Mouse (Mus musculus) forebrain, embryonic 11.5 days (tissue): ENCODE measurements around the gene Sgta. TPM values are rescaled to one million over a fixed set of nuclear protein-coding genes. Genes with fewer than 3 reads are reported as not detected.
A peak's percentile ranks its signal among the peaks of the same experiment; 100 is the strongest.
"Not testable (repeated sequence)": the region's sequence is repeated elsewhere in the genome, so short reads cannot be mapped to it uniquely, and the experiment has no call there.

Experiments used
- ATAC-seq: fragments of 200-750 bp; cut with Nextera tagmentation; replicated peaks from 2 replicates; pipeline ENCODE4 v1.8.0; 2017; ENCODE audit warnings: moderate TSS enrichment; ENCODE audit not compliant: low FRiP score
- DNase-seq: peaks from one replicate; pipeline ENCODE4 v3.0.0-alpha.2; 2017; ENCODE audit warnings: low spot score
- H3K27ac ChIP-seq: fragments of 300-500 bp; sonication (generic); 2 replicates; pipeline ENCODE4 v1.5.1; 2014; ENCODE audit warnings: low read depth, low read length
- H3K27me3 ChIP-seq: fragments of 300-500 bp; sonication (generic); 2 replicates; pipeline ENCODE4 v1.6.1; 2014; ENCODE audit warnings: mild to moderate bottlenecking, low read length, mixed read lengths; ENCODE audit not compliant: control insufficient read depth, insufficient read depth
- H3K36me3 ChIP-seq: fragments of 300-500 bp; sonication (generic); 2 replicates; pipeline ENCODE4 v1.6.1; 2014; ENCODE audit warnings: mild to moderate bottlenecking, low read length, moderate library complexity, mixed read lengths; ENCODE audit not compliant: control insufficient read depth, insufficient read depth
- H3K4me1 ChIP-seq: fragments of 300-500 bp; sonication (generic); replicated peaks from 2 replicates; pipeline ENCODE4 v1.6.1; 2014; ENCODE audit warnings: low read length, mixed read lengths; ENCODE audit not compliant: control insufficient read depth, insufficient read depth
- H3K4me2 ChIP-seq: fragments of 300-500 bp; sonication (generic); 2 replicates; pipeline ENCODE4 v1.6.1; 2014; ENCODE audit warnings: low read depth, mild to moderate bottlenecking, low read length, moderate library complexity, mixed read lengths; ENCODE audit not compliant: severe bottlenecking
- H3K4me3 ChIP-seq: fragments of 300-500 bp; sonication (generic); 2 replicates; pipeline ENCODE4 v1.5.1; 2014; ENCODE audit warnings: low read depth, low read length
- H3K9ac ChIP-seq: fragments of 300-500 bp; sonication (generic); 2 replicates; pipeline ENCODE4 v1.6.1; 2014; ENCODE audit warnings: low read length
- H3K9me3 ChIP-seq: fragments of 300-500 bp; sonication (generic); 2 replicates; pipeline ENCODE4 v1.6.1; 2016; ENCODE audit warnings: low read length, mixed read lengths; ENCODE audit not compliant: control insufficient read depth
- WGBS: fragments of 180-500 bp; shearing (Covaris S2); extraction: QIAGEN DNeasy Blood & Tissue Kit; methylation state at CpG from one replicate; pipeline ENCODE4 v1.1.7; 2014; 5-methylcytosine and 5-hydroxymethylcytosine counted together
- polyA plus RNA-seq: library from polyadenylated mRNA; unstranded; fragments of >200 nt; fragmentation: Nextera tagmentation; extraction: Ambion mirVana; gene quantifications from 2 replicates; pipeline ENCODE4 v1.2.1, GENCODE M21; 2014

Gene Sgta
- polyA plus RNA-seq, 1 experiment from 2014 or later = 265 TPM

GRCm38 (mm10) chr10:81069836-81070235 lies 9.9 kb upstream of the Sgta start, which contains the start of gene Thop1:
Gene Thop1 (plus strand): TSS chr10:81070035.
- WGBS = under 1% methylated on average over 35 of the region's 35 CpGs
- peak within 1 kb of the TSS; percentile 73 for H3K4me3 ChIP-seq
- ATAC-seq = peak; percentile 96

GRCm38 (mm10) chr10:81068706-81069105 lies 8.7 kb upstream of the Sgta start:
- WGBS = 73% methylated on average over 5 of the region's 5 CpGs
- Histone ChIP-seq H3K4me1 (peaks cover 16% of the 10 kb centered on the region), H3K9ac (no peak overlapping the region), H3K36me3 (peaks cover 4% of the 10 kb centered on the region; the same call in 1 of the 2 replicates), H3K9me3 (no peaks in the 10 kb centered on the region), H3K4me3 (no peak overlapping the region), H3K4me2 (no peak overlapping the region), H3K27ac (no peak overlapping the region), H3K27me3 (no peaks in the 10 kb centered on the region)
- DNase-seq (no peak), ATAC-seq (no peak)

More at GRCm38 (mm10) chr10:81069836-81070235, 9.9 kb upstream of the Sgta start, which contains the start of gene Thop1:
- Histone ChIP-seq H3K27me3 (no peaks in the 10 kb centered on the region), H3K4me2 (peak within 1 kb of the TSS; percentile 81), H3K9me3 (no peaks in the 10 kb centered on the region), H3K36me3 (peaks cover 4% of the 10 kb centered on the region; the same call in 1 of the 2 replicates), H3K4me1 (peaks cover 16% of the 10 kb centered on the region), H3K9ac (peak within 1 kb of the TSS; percentile 86), H3K27ac (peak within 1 kb of the TSS; percentile 41; the same call in 1 of the 2 replicates)
- peak; percentile 100 for DNase-seq

GRCm38 (mm10) chr10:81064519-81064918 lies 4.5 kb upstream of the Sgta start:
- not testable (repeated sequence) for H3K27ac ChIP-seq, H3K4me3 ChIP-seq, H3K9me3 ChIP-seq, ATAC-seq, H3K4me1 ChIP-seq, H3K36me3 ChIP-seq, H3K27me3 ChIP-seq, DNase-seq, H3K4me2 ChIP-seq, H3K9ac ChIP-seq
- 92% methylated on average over 8 of the region's 8 CpGs for WGBS

GRCm38 (mm10) chr10:81062710-81063109 lies 2.7 kb upstream of the Sgta start:
- Histone ChIP-seq H3K4me2 (no peak overlapping the region), H3K27ac (no peak overlapping the region), H3K27me3 (no peaks in the 10 kb centered on the region), H3K4me3 (no peak overlapping the region), H3K9ac (no peak overlapping the region), H3K36me3 (no peaks in the 10 kb centered on the region), H3K9me3 (no peaks in the 10 kb centered on the region), H3K4me1 (peaks cover 8% of the 10 kb centered on the region)
- ATAC-seq (no peak), DNase-seq (no peak)
- 64% methylated on average over 4 of the region's 4 CpGs for WGBS

GRCm38 (mm10) chr10:81058896-81059295 lies 1.1 kb downstream of the Sgta start:
- Histone ChIP-seq H3K9me3 (no peaks in the 10 kb centered on the region), H3K4me3 (peak overlapping the region; percentile 83), H3K27me3 (no peaks in the 10 kb centered on the region), H3K9ac (no peak overlapping the region; the same call in 1 of the 2 replicates), H3K27ac (no peak overlapping the region), H3K4me1 (peaks cover 8% of the 10 kb centered on the region), H3K36me3 (no peaks in the 10 kb centered on the region), H3K4me2 (peak overlapping the region; percentile 77)
- no peak for DNase-seq
- no peak for ATAC-seq
- 91% methylated on average over 6 of the region's 6 CpGs for WGBS

GRCm38 (mm10) chr10:81057406-81058130 lies 2.4 kb downstream of the Sgta start:
- no peaks in the 10 kb centered on the region for H3K9me3 ChIP-seq
- no peak for DNase-seq
- H3K4me1 ChIP-seq = peaks cover 8% of the 10 kb centered on the region
- H3K27me3 ChIP-seq = no peaks in the 10 kb centered on the region
- no peaks in the 10 kb centered on the region for H3K36me3 ChIP-seq
- H3K27ac ChIP-seq = no peak overlapping the region
- no peak overlapping the region for H3K4me3 ChIP-seq
- WGBS = 94% methylated on average over 23 of the region's 23 CpGs
- H3K4me2 ChIP-seq = no peak overlapping the region
- H3K9ac ChIP-seq = no peak overlapping the region
- ATAC-seq = no peak

- not testable (repeated sequence) for H3K9ac ChIP-seq, H3K4me2 ChIP-seq, DNase-seq, H3K36me3 ChIP-seq, H3K4me3 ChIP-seq, ATAC-seq, H3K27me3 ChIP-seq, H3K27ac ChIP-seq, H3K9me3 ChIP-seq, H3K4me1 ChIP-seq
- WGBS = 85% methylated on average over 10 of the region's 11 CpGs
Measured at GRCm38 (mm10) chr10:81055802-81056340, 4.1 kb downstream of the Sgta start.

GRCm38 (mm10) chr10:81055169-81055568 lies 4.8 kb downstream of the Sgta start:
- Histone ChIP-seq H3K36me3 (peaks cover 8% of the 10 kb centered on the region; the same call in 1 of the 2 replicates), H3K9me3 (no peaks in the 10 kb centered on the region), H3K27ac (no peak overlapping the region), H3K9ac (no peak overlapping the region), H3K4me1 (peaks cover 8% of the 10 kb centered on the region), H3K4me3 (no peak overlapping the region), H3K27me3 (no peaks in the 10 kb centered on the region), H3K4me2 (no peak overlapping the region)
- 87% methylated on average over 6 of the region's 6 CpGs for WGBS
- no peak for DNase-seq
- no peak for ATAC-seq
